Mouse (Mus musculus) skeletal muscle tissue, postnatal 0 days (tissue): Measurements from ENCODE around the gene Cpsf7. TPM values are rescaled to one million over a fixed set of nuclear protein-coding genes. Genes with fewer than 3 reads are reported as not detected.

Experiments
- polyA plus RNA-seq: library from polyadenylated mRNA; unstranded; fragments of >200 nt; fragmentation: Nextera tagmentation; extraction: Ambion mirVana; gene quantifications from 2 replicates; pipeline ENCODE4 v1.2.1, GENCODE M21; 2015

The Cpsf7 gene
- 17.2 and 17.3 TPM in 2 replicates for polyA plus RNA-seq

DNA sequence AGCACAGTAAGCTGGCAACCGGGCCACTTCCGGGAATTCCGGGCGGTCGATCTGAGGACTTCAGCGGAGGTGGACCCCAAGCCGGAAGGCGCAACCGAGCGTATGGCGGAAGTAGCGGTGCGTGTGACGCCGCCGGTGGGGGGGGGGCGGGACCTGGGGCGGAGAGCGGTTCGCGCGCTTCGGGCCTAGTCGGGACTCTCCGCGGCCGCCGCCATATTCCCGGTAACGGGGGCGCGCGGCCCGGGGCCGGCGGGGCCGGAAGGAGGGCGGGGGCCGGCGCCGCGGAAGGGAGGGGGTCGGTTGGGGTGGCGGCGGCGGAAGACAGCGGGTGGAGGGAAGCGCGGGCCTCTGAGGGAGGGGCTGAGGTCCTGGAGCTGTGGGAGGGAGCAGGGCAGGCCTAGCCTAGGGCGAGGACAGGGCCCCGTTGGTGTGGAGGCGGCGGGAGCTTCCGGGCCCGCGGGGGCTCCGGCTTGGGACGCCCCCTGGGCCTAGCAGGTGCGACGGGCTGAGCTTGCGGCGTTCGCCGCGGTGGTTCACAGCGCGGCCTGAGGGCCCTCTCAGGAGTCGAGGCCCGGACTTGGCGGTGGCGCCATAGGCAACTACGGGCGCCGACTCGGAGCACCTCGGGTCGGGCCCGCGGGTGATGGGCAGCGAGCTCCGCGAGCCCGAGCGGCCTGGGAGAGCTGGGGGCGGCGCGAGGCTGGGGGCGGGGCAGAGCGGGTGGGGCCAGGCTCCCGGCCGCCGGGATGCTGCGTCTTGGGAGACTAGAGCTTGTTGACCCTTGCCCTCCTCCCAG, at the start of gene Cpsf7:
Gene Cpsf7 (plus strand): TSS at position 161 of the 796 bp plus-strand sequence.

DNA sequence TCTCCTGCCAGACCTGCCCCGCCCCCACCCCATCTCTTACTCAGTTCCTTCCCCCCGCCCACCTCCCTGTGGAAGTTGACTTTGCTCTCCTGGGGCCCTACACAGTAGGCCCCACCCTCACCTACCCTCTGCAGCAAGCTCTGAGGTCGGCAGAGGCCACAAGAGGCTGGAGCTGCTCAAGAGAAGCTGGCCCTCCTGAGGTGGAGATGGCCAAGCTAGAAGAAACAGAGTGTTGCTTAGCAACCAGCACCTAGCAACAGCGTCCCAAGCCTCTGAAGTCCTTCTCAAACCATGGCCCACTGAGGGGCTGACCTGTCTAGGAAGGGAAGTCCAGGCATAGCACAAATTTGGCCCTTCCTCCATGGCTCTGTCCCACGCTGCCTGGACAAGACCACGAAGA, 42.4 kb upstream of the Cpsf7 start, which contains the start of gene Ppp1r32:
Gene Ppp1r32 (minus strand): TSS at position 226 of the 400 bp plus-strand sequence.

GRCm38 (mm10) chr19:10525910-10526309, 844 bp downstream of the Cpsf7 start, which contains the start of gene Sdhaf2:
Sdhaf2 (minus strand) TSS chr19:10526142.

GRCm38 (mm10) chr19:10555624-10556510, 30.8 kb downstream of the Cpsf7 start, which contains the start of gene Tmem216:
Tmem216 (minus strand) TSS chr19:10556238.

DNA sequence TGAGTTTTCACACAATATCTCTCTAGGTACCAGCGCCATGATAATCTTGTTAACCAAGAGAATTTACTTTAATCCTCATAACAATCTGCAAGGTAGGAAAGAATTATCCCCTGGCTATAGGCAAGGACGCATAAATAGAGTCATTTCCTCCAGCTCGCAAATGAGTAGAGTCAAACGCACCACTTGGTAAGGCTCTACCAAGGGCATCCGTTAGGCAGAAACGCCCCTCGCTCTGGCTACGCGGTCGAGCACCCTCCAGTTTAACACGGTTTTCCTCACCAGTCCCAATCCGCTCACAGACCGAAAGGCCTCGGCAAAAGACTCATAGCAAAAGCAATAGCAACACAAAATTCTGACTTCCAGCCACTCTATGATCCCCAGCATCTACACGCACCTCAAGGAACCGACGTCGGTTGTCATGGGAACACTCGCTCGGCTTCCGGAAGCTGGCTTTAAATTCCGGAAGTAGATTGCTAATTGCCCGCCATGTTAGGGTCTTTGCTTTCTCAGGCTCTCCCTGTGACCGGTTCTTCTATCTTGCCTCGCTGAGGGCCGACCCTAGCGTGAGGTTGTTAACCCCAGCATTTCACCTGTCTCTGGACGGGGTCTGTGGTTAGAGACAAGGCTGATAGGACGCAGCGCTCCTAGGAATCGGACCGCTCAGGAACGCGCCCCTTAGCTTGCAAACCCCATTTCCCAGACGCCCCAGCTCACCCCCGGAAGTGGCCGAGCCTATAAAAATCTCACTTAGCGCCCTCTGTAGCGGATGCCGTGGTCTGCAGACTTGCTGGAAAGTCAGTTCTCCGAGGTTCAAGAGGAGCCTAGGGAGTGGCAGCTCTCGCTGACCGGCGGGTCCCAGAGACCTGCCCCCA, 51.9 kb downstream of the Cpsf7 start, which contains the start of the genes Cyb561a3 and Tmem138:
Gene Cyb561a3 (plus strand): TSS at position 483 of the 872 bp plus-strand sequence.
Gene Tmem138 (minus strand): TSS at position 673 of the 872 bp plus-strand sequence.

Other genes starting within 250 kb of the Cpsf7 start
- 1.5 and 1.7 TPM in 2 replicates for gene Dagla, start 220.4 kb upstream of the Cpsf7 start, polyA plus RNA-seq
- 0.59 and 1.6 TPM in 2 replicates for gene Syt7, start 136.2 kb upstream of the Cpsf7 start, polyA plus RNA-seq
- 0.12 and 0.28 TPM in 2 replicates for gene Lrrc10b, start 67.8 kb upstream of the Cpsf7 start, polyA plus RNA-seq
- gene Ppp1r32, start 42.3 kb upstream of the Cpsf7 start, polyA plus RNA-seq = 0.17 TPM in 1 of 2 replicates, not detected in the other
- 44.2 and 47.1 TPM in 2 replicates for gene Sdhaf2, start 876 bp downstream of the Cpsf7 start, polyA plus RNA-seq
- gene Tmem216, start 31.0 kb downstream of the Cpsf7 start, polyA plus RNA-seq = 12.1 and 17.5 TPM in 2 replicates
- 9.1 and 10.6 TPM in 2 replicates for gene Cyb561a3, start 51.9 kb downstream of the Cpsf7 start, polyA plus RNA-seq
- 7.5 and 9.1 TPM in 2 replicates for gene Tmem138, start 52.1 kb downstream of the Cpsf7 start, polyA plus RNA-seq
- 177 and 194 TPM in 2 replicates for gene Ddb1, start 80.1 kb downstream of the Cpsf7 start, polyA plus RNA-seq
- gene Tkfc, start 80.4 kb downstream of the Cpsf7 start, polyA plus RNA-seq = 6.8 and 8.3 TPM in 2 replicates
- gene Vwce, start 108.9 kb downstream of the Cpsf7 start, polyA plus RNA-seq = 0.17 and 0.28 TPM in 2 replicates
- gene Pga5, start 152.8 kb downstream of the Cpsf7 start, polyA plus RNA-seq = 0.40 TPM in 1 of 2 replicates, not detected in the other
- gene Vps37c, start 163.5 kb downstream of the Cpsf7 start, polyA plus RNA-seq = 21.6 and 22.5 TPM in 2 replicates
- gene Cd5, start 213.7 kb downstream of the Cpsf7 start, polyA plus RNA-seq = 0.19 TPM in 2 replicates